16 mouse cellular contexts compared by ENCODE assay signal in genomic region chr3:27963795-27964201, GRCm38 (mm10). TPM values are rescaled to one million over a fixed set of nuclear protein-coding genes. Genes with fewer than 3 reads are reported as not detected.
A peak's percentile ranks its signal among the peaks of the same experiment; 100 is the strongest.
DNase-seq lines count a peak whose midpoint lies in the region; ATAC-seq and TF ChIP-seq lines count a peak whose summit lies in the region.
"Had no signal": no experiment of that assay in that cellular context is flagged by ENCODE, and none has a peak within 500 bp of the region (broad histone marks: within the 10 kb centered on the region; RNA-seq: fewer than 3 reads in every experiment).

No protein-coding gene starts in this region.

- no peaks in the 10 kb centered on the region for H3K36me3 ChIP-seq in hindbrain, embryonic 13.5 days
- no peaks in the 10 kb centered on the region for H3K36me3 ChIP-seq in liver, embryonic 11.5 days (ENCODE audit: control insufficient read depth, insufficient read depth, low read length)
- H3K36me3 ChIP-seq: embryonic facial prominence, embryonic 15.5 days had no signal

- H3K4me3 ChIP-seq in hindbrain, embryonic 13.5 days = no peak overlapping the region
- H3K4me3 ChIP-seq in liver, embryonic 11.5 days (ENCODE audit: low read depth, low read length) = no peak overlapping the region
- H3K4me3 ChIP-seq: embryonic facial prominence, embryonic 15.5 days had no signal

- no peak for TF ChIP-seq POLR2A in brain, embryonic 14.5 days (IDR thresholded peaks at IDR 0.05; ENCODE audit: borderline replicate concordance, extremely low read depth, insufficient read depth, insufficient read length, poor library complexity, severe bottlenecking)

- H3K9ac ChIP-seq in hindbrain, embryonic 13.5 days = no peak overlapping the region
- no peak overlapping the region for H3K9ac ChIP-seq in liver, embryonic 11.5 days (ENCODE audit: low read depth, low read length)
- H3K9ac ChIP-seq: embryonic facial prominence, embryonic 15.5 days had no signal

- peak overlapping the region; percentile 31; the same call in 1 of the 2 replicates for H3K27ac ChIP-seq in hindbrain, embryonic 13.5 days
- no peak overlapping the region for H3K27ac ChIP-seq in liver, embryonic 11.5 days (ENCODE audit: low read depth, low read length)
- H3K27ac ChIP-seq: kidney, postnatal 0 days had no signal

- no peak for TF ChIP-seq CTCF in brain, embryonic 14.5 days (IDR thresholded peaks at IDR 0.05; ENCODE audit: borderline replicate concordance, extremely low read depth, insufficient read depth, insufficient read length)

- no peaks in the 10 kb centered on the region for H3K9me3 ChIP-seq in hindbrain, embryonic 13.5 days
- H3K9me3 ChIP-seq in liver, embryonic 11.5 days (ENCODE audit: control insufficient read depth, low read length) = no peaks in the 10 kb centered on the region
- H3K9me3 ChIP-seq: embryonic facial prominence, embryonic 15.5 days had no signal

- no peaks in the 10 kb centered on the region for H3K27me3 ChIP-seq in hindbrain, embryonic 13.5 days
- no peaks in the 10 kb centered on the region for H3K27me3 ChIP-seq in liver, embryonic 11.5 days (replicated peaks; ENCODE audit: control insufficient read depth, insufficient read depth, low read length)
- H3K27me3 ChIP-seq: CH12.LX; embryonic facial prominence, embryonic 15.5 days had no signal

- peak; percentile 65; the same call in 1 of the 2 replicates for ATAC-seq in hindbrain, embryonic 13.5 days (ENCODE audit: low FRiP score)
- ATAC-seq in liver, embryonic 11.5 days (replicated peaks; ENCODE audit: low FRiP score) = no peak

- peaks cover 13% of the 10 kb centered on the region for H3K4me1 ChIP-seq in hindbrain, embryonic 13.5 days (replicated peaks)
- no peaks in the 10 kb centered on the region for H3K4me1 ChIP-seq in liver, embryonic 11.5 days (replicated peaks; ENCODE audit: control insufficient read depth, insufficient read depth, low read length)

- H3K4me2 ChIP-seq in hindbrain, embryonic 13.5 days = no peak overlapping the region
- H3K4me2 ChIP-seq in liver, embryonic 11.5 days = no peak overlapping the region
- H3K4me2 ChIP-seq: embryonic facial prominence, embryonic 15.5 days; heart, embryonic 11.5 days had no signal

- WGBS in hindbrain, embryonic 13.5 days = 12% methylated on average over 6 of the region's 6 CpGs
- WGBS in liver, embryonic 11.5 days = 51% methylated on average over 6 of the region's 6 CpGs

- peak; percentile 34 for DNase-seq in Muller cell, postnatal 12 days (ENCODE audit: inconsistent ontology term)
- peak; percentile 63 for DNase-seq in brain, embryonic 14.5 days (ENCODE audit: low read depth)
- peak; percentile 28 for DNase-seq in neural tube, embryonic 10.5 days (ENCODE audit: extremely low spot score, low spot score)
- no peak for DNase-seq in cerebellum, adult 11-12 months
- no peak for DNase-seq in cerebellum, postnatal 4 days (ENCODE audit: low spot score in 2 of 2)
- no peak for DNase-seq in liver, embryonic 11.5 days (ENCODE audit: low spot score)
- DNase-seq: adrenal gland, postnatal 36 days; cerebellum, adult 18-20 months; layer of hippocampus, postnatal 36 days; liver; right cerebral cortex, postnatal 25 days had no signal

RNA-seq across cellular contexts. Expression of gene Pld1, which starts 25.3 kb away (rescaled TPM):
- 2.1 and 4.6 TPM in 2 replicates for polyA plus RNA-seq in brain, embryonic 14.5 days (2012; rRNA removed)
- polyA plus RNA-seq in hindbrain, embryonic 13.5 days (2015; fragmentation: Nextera tagmentation; extraction: Ambion mirVana) = 4.4 and 5.2 TPM in 2 replicates
- polyA plus RNA-seq in liver, embryonic 11.5 days (2014; fragmentation: Nextera tagmentation; extraction: Ambion mirVana) = 3.5 and 4.9 TPM in 2 replicates

Comparison
In these comparisons a context has a peak if more than half of its experiments do, and no peak if none do; other contexts are left out.
1. DNase-seq: peak in Muller cell, postnatal 12 days (single experiment), brain, embryonic 14.5 days (single experiment) and neural tube, embryonic 10.5 days (single experiment); none in cerebellum, adult 11-12 months (single experiment), cerebellum, postnatal 4 days (0 of 2) and liver, embryonic 11.5 days (single experiment).